Comparison of ENCODE assay signal across 20 mouse cellular contexts in genomic region chr3:115064901-115065300, GRCm38 (mm10).
DNase-seq lines count a peak whose midpoint lies in the region; ATAC-seq lines count a peak whose summit lies in the region.
"Had no signal": no experiment of that assay in that cellular context is flagged by ENCODE, and none has a peak within 500 bp of the region (broad histone marks: within the 10 kb centered on the region; RNA-seq: fewer than 3 reads in every experiment).

No protein-coding gene starts in this region.

- no peak overlapping the region for H3K4me3 ChIP-seq in hindbrain, embryonic 11.5 days (ENCODE audit: low read depth, low read length)
- H3K4me3 ChIP-seq: embryonic facial prominence, embryonic 12.5 days; forebrain, embryonic 12.5 days; heart, embryonic 15.5 days; intestine, embryonic 15.5 days had no signal

- no peak overlapping the region for H3K9ac ChIP-seq in hindbrain, embryonic 11.5 days (ENCODE audit: low read depth, low read length)
- H3K9ac ChIP-seq: embryonic facial prominence, embryonic 12.5 days; forebrain, embryonic 12.5 days; heart, embryonic 15.5 days; hindbrain, embryonic 14.5 days; intestine, embryonic 15.5 days had no signal

- H3K9me3 ChIP-seq in hindbrain, embryonic 11.5 days (ENCODE audit: control insufficient read depth, low read length) = no peaks in the 10 kb centered on the region
- H3K9me3 ChIP-seq: embryonic facial prominence, embryonic 12.5 days; forebrain, embryonic 12.5 days; heart, embryonic 15.5 days; intestine, embryonic 15.5 days had no signal

- DNase-seq in Muller cell, postnatal 12 days (ENCODE audit: inconsistent ontology term) = peak; percentile 11
- peak; percentile 55 to 61 for DNase-seq in cerebellum, adult 18-20 months
- DNase-seq in cerebellum, adult 9-11 months = peak; percentile 67
- DNase-seq in cerebellum, postnatal 36 days = peak; percentile 36 to 50
- no peak for DNase-seq in left cerebral cortex, adult 18-20 months (ENCODE audit: low spot score in 2 of 2)
- DNase-seq in hindbrain, embryonic 11.5 days (ENCODE audit: low spot score) = no peak
- DNase-seq: adrenal gland, adult 2 months; adrenal gland, postnatal 36 days; gastrocnemius, postnatal 10 days; heart, adult 18-20 months; heart, postnatal 14 days; kidney, adult 18-20 months had no signal

- no peaks in the 10 kb centered on the region for H3K36me3 ChIP-seq in hindbrain, embryonic 11.5 days (ENCODE audit: control insufficient read depth, insufficient read depth, low read length)
- H3K36me3 ChIP-seq: embryonic facial prominence, embryonic 12.5 days; forebrain, embryonic 12.5 days; heart, embryonic 15.5 days; intestine, embryonic 15.5 days had no signal

- 80% methylated on average over 1 of the region's 1 CpGs for WGBS in hindbrain, embryonic 11.5 days

- no peak overlapping the region for H3K27ac ChIP-seq in hindbrain, embryonic 11.5 days (ENCODE audit: low read depth, low read length)
- H3K27ac ChIP-seq: embryonic facial prominence, embryonic 12.5 days; forebrain, embryonic 12.5 days; heart, embryonic 15.5 days; hindbrain, embryonic 14.5 days; intestine, embryonic 15.5 days had no signal

- H3K4me2 ChIP-seq in hindbrain, embryonic 11.5 days (replicated peaks; ENCODE audit: low read depth, low read length) = no peak overlapping the region
- H3K4me2 ChIP-seq: embryonic facial prominence, embryonic 12.5 days; forebrain, embryonic 12.5 days; heart, embryonic 11.5 days; heart, embryonic 15.5 days; hindbrain, embryonic 14.5 days; intestine, embryonic 15.5 days had no signal

- no peaks in the 10 kb centered on the region for H3K27me3 ChIP-seq in hindbrain, embryonic 11.5 days (ENCODE audit: control insufficient read depth, insufficient read depth, low read length)
- H3K27me3 ChIP-seq: CH12.LX; embryonic facial prominence, embryonic 12.5 days; forebrain, embryonic 12.5 days; heart, embryonic 15.5 days; intestine, embryonic 15.5 days had no signal

- no peaks in the 10 kb centered on the region for H3K4me1 ChIP-seq in hindbrain, embryonic 11.5 days (replicated peaks; ENCODE audit: control insufficient read depth, insufficient read depth, low read length)
- H3K4me1 ChIP-seq: embryonic facial prominence, embryonic 12.5 days; forebrain, embryonic 12.5 days; heart, embryonic 15.5 days; intestine, embryonic 15.5 days had no signal

- ATAC-seq in hindbrain, embryonic 11.5 days (ENCODE audit: low FRiP score) = no peak
- ATAC-seq: forebrain, embryonic 16.5 days; intestine, embryonic 15.5 days had no signal

Comparison
In these comparisons a context has a peak if more than half of its experiments do, and no peak if none do; other contexts are left out.
1. DNase-seq: peak in Muller cell, postnatal 12 days (single experiment), cerebellum, adult 18-20 months (2 of 2), cerebellum, adult 9-11 months (single experiment) and cerebellum, postnatal 36 days (2 of 2); none in left cerebral cortex, adult 18-20 months (0 of 2) and hindbrain, embryonic 11.5 days (single experiment).